Mouse (Mus musculus) embryonic fibroblast, embryonic 13.5 days (primary cell): ENCODE measurements at regions not wholly inside any gene's neighbourhood (a gene's known extent, or its start where the extent isn't known, plus 50 kb on each side); places are given as distances from the start of the nearest gene placed in this dataset.

Source experiments
- CTCF ChIP-seq: IDR thresholded peaks from 2 replicates; pipeline ENCODE4 v1.5.1; 2011; ENCODE audit warnings: mild to moderate bottlenecking, control low read depth, low read length, moderate library complexity, borderline replicate concordance; ENCODE audit not compliant: insufficient read depth
- POLR2A ChIP-seq: IDR thresholded peaks from 2 replicates; pipeline ENCODE4 v1.6.1; 2011; ENCODE audit warnings: low read depth, mild to moderate bottlenecking, control low read depth, low read length, moderate library complexity

- TF ChIP-seq CTCF (no peak), POLR2A (no peak)
Measured at GRCm38 (mm10) chr6:51129096-51129495, 303.4 kb upstream of the Nfe2l3 start.
